Mouse (Mus musculus) cerebellum, adult 9-11 months (tissue): ENCODE measurements around the gene Hoxc11.

Source experiments
- DNase-seq: peaks from one replicate; pipeline ENCODE4 v3.0.0; 2022

The Hoxc11 gene

GRCm38 (mm10) chr15:102937036-102937666, 17.1 kb upstream of the Hoxc11 start:
- no peak for DNase-seq

- DNase-seq: no peak
Measured at GRCm38 (mm10) chr15:102939256-102940155, 14.7 kb upstream of the Hoxc11 start.

- no peak for DNase-seq
Measured at GRCm38 (mm10) chr15:102942739-102943467, 11.3 kb upstream of the Hoxc11 start.

GRCm38 (mm10) chr15:102943468-102943813, 10.8 kb upstream of the Hoxc11 start:
- DNase-seq: no peak

DNA sequence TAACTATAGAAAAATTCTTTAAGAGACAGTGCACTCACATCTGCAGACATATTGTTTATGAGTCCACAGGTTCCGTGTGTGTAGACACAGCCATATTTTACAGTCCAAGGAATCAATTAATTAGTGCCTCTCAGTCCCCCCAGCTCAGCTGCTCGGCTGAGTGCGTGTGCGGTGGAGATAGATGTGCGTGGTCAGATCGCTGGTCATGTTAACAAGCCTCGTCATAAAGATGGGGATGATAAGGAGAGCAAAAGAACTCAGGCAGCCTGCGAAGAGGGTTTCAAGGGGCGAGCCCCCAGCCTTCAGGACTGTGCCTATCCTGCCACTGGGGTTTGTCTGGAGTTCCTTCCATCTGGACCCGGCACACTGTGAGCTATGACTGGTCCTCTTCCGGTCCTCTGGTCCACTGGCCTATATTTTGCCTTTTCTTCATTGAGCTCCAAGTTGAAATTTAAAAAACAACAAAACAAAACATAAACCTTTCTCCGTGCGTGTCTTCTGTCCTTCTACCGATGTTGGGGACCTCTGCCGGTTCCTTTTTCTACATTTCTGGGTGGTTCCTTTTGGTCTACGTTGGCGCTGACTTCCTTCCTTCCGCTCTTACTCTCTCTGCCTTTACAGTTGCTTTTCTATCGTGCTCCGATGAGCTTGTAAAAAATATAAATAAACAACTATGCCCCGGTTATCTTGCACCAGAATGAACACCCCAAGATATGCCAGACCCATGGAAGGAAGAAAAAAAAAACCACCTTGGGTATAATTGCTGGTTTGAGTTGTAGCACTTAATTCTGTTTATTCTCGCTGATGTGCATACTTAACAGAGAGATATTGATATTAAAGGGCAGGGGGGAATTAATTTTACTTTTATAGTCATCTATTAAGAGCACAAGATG, 8.8 kb upstream of the Hoxc11 start:
- no peak for DNase-seq

GRCm38 (mm10) chr15:102947276-102947675, 7.0 kb upstream of the Hoxc11 start:
- DNase-seq: no peak

- no peak for DNase-seq
Measured at GRCm38 (mm10) chr15:102948842-102949241, 5.4 kb upstream of the Hoxc11 start.

DNA sequence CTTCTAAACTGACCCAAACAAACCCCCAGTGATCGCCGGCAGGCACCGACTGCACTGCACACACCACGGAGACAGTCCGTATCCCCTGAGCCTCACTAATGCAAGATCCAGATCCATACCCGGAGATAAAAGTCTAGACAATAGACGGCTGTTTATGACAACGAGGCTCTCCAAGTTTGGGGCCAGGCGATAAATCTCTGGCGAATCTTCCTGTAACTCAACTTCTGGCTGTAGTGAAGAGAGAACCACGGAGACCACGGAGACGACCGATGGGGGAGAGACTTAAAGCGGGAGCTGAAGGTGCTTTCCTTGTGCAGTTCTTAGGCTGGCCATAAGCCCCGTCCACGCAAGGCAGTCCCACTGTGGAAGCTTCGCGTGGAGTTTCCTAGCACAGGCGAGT, 4.5 kb upstream of the Hoxc11 start:
- no peak for DNase-seq

DNA sequence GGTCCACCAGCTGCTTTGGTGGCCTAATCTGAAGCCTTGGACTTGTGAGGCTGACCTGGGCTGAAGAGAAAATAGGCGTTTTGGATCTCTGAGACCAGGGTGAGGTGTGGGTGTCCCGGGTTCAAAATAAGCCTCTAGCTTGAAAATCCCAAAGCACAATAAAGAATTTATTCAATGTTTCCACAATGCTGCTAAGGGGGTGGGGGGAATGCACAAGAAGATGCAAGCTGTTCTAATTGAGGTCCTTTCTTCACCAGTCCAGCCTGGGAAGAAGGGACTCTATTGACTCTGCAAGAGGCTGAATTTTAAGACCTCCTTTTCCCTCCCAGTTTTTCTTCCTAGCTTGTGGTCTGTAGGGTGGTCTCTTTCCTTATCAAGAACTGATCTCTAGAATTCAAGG, 3.4 kb upstream of the Hoxc11 start:
- DNase-seq: no peak

DNA sequence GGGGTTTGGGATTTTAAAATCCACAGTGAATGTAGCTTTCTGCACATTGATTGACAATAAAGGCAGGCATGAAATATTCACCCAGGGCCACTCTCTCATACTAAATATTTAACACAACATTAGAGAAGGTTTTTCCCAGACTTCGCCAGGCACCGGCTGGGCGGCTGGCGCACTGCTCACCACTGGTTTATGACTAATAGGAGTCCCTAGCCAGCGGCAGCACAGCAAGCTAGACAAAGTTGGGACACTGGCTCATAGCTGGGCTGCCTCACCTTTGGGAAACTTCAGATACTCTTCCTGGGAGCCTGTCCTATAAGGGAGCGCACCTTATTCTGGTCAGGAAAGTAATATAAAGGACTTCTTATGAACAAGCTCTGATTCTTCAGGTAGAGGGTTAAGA, 666 bp upstream of the Hoxc11 start:
- no peak for DNase-seq

DNA sequence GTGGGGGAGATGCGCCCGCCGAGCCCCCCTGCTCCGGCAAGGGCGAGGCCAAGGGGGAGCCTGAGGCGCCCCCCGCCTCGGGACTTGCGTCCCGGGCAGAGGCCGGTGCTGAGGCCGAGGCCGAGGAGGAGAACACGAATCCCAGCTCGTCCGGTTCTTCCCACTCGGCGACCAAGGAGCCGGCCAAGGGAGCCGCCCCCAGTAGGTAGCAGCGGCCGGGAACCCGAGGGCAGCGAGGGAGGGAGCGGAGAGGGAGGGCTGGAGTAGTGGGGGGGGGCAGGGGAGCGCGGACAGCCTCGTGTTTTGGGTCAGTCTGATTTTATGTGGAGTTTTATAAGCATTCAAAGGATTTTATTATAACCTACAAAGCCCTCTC, 768 bp downstream of the Hoxc11 start:
- no peak for DNase-seq

- DNase-seq: no peak
Measured at GRCm38 (mm10) chr15:102955833-102956640, 1.8 kb downstream of the Hoxc11 start.

- DNase-seq: no peak
Measured at GRCm38 (mm10) chr15:102956906-102957305, 2.7 kb downstream of the Hoxc11 start.

- DNase-seq: no peak
Measured at GRCm38 (mm10) chr15:102959663-102960191, 5.5 kb downstream of the Hoxc11 start.

GRCm38 (mm10) chr15:102961728-102962127, 7.5 kb downstream of the Hoxc11 start:
- no peak for DNase-seq

DNA sequence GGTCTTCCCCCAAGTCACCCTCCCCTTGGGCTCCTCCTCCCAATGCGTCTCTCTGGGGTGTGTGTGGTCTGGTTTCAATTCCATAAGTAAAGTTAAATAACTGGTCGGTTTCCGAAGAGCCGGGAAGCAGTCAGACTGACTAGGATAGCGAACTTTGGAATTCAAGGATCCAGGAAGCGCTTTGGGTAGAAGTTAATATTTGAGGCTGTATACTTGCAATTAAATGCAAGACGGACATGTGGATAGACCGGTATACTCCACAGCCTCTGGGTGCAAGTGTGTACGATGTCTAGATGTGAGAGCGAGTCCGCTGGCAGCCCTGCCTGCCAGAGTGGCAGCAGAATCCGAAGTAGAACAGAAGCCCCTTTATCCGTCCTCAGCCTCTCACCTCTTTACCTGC, 8.3 kb downstream of the Hoxc11 start:
- no peak for DNase-seq

DNA sequence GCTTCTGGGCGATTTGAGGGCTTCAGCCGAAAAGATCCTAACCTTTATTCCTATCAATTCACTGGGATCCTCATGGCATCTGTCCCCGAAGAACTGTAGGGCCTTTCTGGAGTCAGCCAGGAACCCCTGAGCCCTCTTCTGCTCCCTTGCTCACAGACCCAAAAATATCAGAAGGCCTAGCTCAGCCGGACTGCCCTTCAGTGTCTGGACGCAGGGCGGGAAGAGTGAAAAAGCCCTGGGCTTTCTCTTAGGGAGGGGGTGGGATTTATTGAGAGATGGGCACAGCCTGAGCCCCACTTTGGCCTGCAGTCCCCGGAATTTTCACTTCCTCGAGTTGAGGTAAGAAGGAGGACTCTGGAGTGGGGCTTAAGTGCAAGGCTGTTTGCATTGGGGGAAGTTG, 9.0 kb downstream of the Hoxc11 start:
- no peak for DNase-seq

- no peak for DNase-seq
Measured at GRCm38 (mm10) chr15:102963671-102964640, 9.7 kb downstream of the Hoxc11 start.

GRCm38 (mm10) chr15:102965003-102965891, 11.0 kb downstream of the Hoxc11 start:
- no peak for DNase-seq
